Mouse (Mus musculus) forebrain, embryonic 11.5 days (tissue): ENCODE data around the gene Nr5a2. TPM values are rescaled to one million over a fixed set of nuclear protein-coding genes. Genes with fewer than 3 reads are reported as not detected.

Experiments used
- ATAC-seq: fragments of 200-750 bp; cut with Nextera tagmentation; replicated peaks from 2 replicates; pipeline ENCODE4 v1.8.0; 2017; ENCODE audit warnings: moderate TSS enrichment; ENCODE audit not compliant: low FRiP score
- DNase-seq: peaks from one replicate; pipeline ENCODE4 v3.0.0-alpha.2; 2017; ENCODE audit warnings: low spot score
- H3K27ac ChIP-seq: fragments of 300-500 bp; sonication (generic); 2 replicates; pipeline ENCODE4 v1.5.1; 2014; ENCODE audit warnings: low read depth, low read length
- H3K27me3 ChIP-seq: fragments of 300-500 bp; sonication (generic); 2 replicates; pipeline ENCODE4 v1.6.1; 2014; ENCODE audit warnings: mild to moderate bottlenecking, low read length, mixed read lengths; ENCODE audit not compliant: control insufficient read depth, insufficient read depth
- H3K36me3 ChIP-seq: fragments of 300-500 bp; sonication (generic); 2 replicates; pipeline ENCODE4 v1.6.1; 2014; ENCODE audit warnings: mild to moderate bottlenecking, low read length, moderate library complexity, mixed read lengths; ENCODE audit not compliant: control insufficient read depth, insufficient read depth
- H3K4me1 ChIP-seq: fragments of 300-500 bp; sonication (generic); replicated peaks from 2 replicates; pipeline ENCODE4 v1.6.1; 2014; ENCODE audit warnings: low read length, mixed read lengths; ENCODE audit not compliant: control insufficient read depth, insufficient read depth
- H3K4me2 ChIP-seq: fragments of 300-500 bp; sonication (generic); 2 replicates; pipeline ENCODE4 v1.6.1; 2014; ENCODE audit warnings: low read depth, mild to moderate bottlenecking, low read length, moderate library complexity, mixed read lengths; ENCODE audit not compliant: severe bottlenecking
- H3K4me3 ChIP-seq: fragments of 300-500 bp; sonication (generic); 2 replicates; pipeline ENCODE4 v1.5.1; 2014; ENCODE audit warnings: low read depth, low read length
- H3K9ac ChIP-seq: fragments of 300-500 bp; sonication (generic); 2 replicates; pipeline ENCODE4 v1.6.1; 2014; ENCODE audit warnings: low read length
- H3K9me3 ChIP-seq: fragments of 300-500 bp; sonication (generic); 2 replicates; pipeline ENCODE4 v1.6.1; 2016; ENCODE audit warnings: low read length, mixed read lengths; ENCODE audit not compliant: control insufficient read depth
- WGBS: fragments of 180-500 bp; shearing (Covaris S2); extraction: QIAGEN DNeasy Blood & Tissue Kit; methylation state at CpG from one replicate; pipeline ENCODE4 v1.1.7; 2014; 5-methylcytosine and 5-hydroxymethylcytosine counted together
- polyA plus RNA-seq: library from polyadenylated mRNA; unstranded; fragments of >200 nt; fragmentation: Nextera tagmentation; extraction: Ambion mirVana; gene quantifications from 2 replicates; pipeline ENCODE4 v1.2.1, GENCODE M21; 2014

The Nr5a2 gene
- 0.08 and 0.33 TPM in 2 replicates for polyA plus RNA-seq

DNA sequence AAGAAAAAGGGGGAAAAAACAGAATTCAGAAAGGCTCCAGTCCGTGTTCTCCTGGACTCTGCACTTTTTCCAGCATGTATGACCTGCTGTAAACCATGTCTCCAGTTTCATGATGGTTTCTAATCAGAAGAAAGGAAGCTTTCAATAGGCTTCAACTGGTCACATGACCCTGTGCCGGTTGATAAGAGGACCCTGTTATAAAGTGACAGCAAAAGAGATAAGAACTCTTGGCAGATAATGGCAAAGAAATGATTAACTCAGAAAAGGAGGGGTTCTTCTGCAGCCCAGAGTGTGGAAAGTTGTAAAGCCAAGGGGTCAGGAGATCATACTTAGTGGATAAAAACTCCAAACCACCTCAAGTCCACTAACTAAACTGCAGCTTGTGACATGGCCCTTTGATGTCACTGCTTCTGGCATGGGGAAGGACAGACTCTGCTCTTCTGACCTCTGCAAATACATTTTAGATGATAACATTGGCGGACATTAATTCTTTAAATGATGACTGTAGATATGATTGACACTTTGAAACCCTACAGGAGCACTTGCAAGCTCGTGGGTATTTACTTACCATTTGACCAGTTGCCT lies at the start of gene Nr5a2:
Gene Nr5a2 (minus strand): TSS at position 21 of the 585 bp plus-strand sequence.
- H3K9me3 ChIP-seq = no peaks in the 10 kb centered on the region
- H3K9ac ChIP-seq = no peak within 1 kb of the TSS
- 0 out of 2 replicates have a peak, but pooled peaks cover 4% of the 10 kb centered on the region for H3K4me1 ChIP-seq
- no peak for ATAC-seq
- 73% methylated on average over 4 of the region's 4 CpGs for WGBS
- H3K27me3 ChIP-seq = peaks cover 24% of the 10 kb centered on the region
- H3K36me3 ChIP-seq = no peaks in the 10 kb centered on the region
- H3K27ac ChIP-seq = no peak within 1 kb of the TSS
- no peak within 1 kb of the TSS for H3K4me2 ChIP-seq
- H3K4me3 ChIP-seq = no peak within 1 kb of the TSS
- DNase-seq = no peak

DNA sequence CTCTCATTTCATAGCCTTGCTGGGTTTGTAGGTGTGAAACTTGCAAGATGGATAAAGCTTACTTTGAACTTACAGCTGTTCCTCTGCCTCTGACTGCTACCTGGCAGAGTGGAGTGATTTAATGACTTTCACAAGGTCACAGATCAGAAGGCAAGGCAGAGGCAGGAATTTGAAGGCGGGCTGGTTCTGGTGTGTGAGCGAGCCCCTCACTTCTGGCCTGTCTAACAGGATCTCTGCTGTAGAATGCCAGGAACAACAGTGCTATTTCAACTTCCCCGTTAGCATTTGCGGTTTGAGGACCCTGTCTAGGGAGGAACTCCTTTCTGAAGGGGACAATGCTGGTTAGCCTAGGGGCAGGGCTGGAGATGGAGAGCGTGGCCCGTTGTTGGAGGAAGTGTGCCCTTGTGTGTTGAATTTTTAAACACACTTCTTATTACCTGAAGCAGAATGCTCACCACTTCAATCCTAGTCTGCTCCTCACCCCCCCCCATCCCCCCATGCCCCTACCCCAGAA lies 48.5 kb upstream of the Nr5a2 start:
- ATAC-seq = no peak
- no peak for DNase-seq
- Histone ChIP-seq H3K4me1 (no peaks in the 10 kb centered on the region), H3K36me3 (no peaks in the 10 kb centered on the region), H3K9me3 (no peaks in the 10 kb centered on the region), H3K4me2 (no peak overlapping the region), H3K27me3 (no peaks in the 10 kb centered on the region), H3K9ac (no peak overlapping the region), H3K27ac (no peak overlapping the region), H3K4me3 (no peak overlapping the region)
- 83% methylated on average over 6 of the region's 6 CpGs for WGBS

DNA sequence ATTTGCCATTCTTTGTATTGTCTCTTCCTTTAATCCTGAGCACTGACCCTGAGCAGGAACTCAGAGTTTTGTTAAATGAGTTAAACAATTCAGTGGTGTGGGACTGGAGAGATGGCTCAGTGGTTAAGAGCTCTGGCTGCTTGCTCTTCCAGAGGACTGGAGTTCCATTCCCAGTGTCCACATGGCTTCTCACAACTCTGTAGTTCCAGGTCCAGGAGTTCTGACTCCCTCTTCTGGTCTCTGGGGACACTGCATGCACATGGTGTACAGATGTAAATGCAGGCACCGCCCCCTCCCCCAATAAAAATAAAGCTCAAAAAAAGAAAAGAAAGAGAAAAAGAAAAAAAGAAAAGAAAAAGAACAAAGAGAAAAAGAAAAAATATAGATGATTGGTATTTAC lies 43.6 kb upstream of the Nr5a2 start:
- no peak overlapping the region for H3K9ac ChIP-seq
- DNase-seq (no peak), ATAC-seq (no peak)
- no peak overlapping the region for H3K27ac ChIP-seq
- no peak overlapping the region for H3K4me3 ChIP-seq
- H3K4me2 ChIP-seq = no peak overlapping the region
- H3K9me3 ChIP-seq = no peaks in the 10 kb centered on the region
- no peaks in the 10 kb centered on the region for H3K27me3 ChIP-seq
- H3K4me1 ChIP-seq = no peaks in the 10 kb centered on the region
- no peaks in the 10 kb centered on the region for H3K36me3 ChIP-seq
- 84% methylated on average over 1 of the region's 1 CpGs for WGBS

DNA sequence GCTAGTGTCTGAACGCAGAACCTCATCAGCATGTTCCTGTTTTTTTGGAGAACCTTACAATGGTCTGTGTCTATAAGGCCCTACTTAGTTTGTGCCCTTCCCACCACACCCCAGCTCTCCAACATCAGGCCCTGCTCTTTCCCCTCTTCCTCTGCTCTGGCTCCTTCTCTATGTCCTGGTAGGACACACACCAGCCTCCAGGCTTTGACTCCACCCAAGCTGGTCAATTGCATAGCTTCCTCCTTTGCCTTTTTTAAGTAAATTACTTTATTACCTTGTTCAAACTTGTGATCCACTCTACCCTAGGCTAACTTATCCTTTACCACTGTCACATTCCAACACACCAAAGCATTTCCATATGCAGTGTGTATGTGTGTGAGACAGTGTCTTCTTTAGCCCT lies 42.9 kb upstream of the Nr5a2 start:
- H3K4me2 ChIP-seq = no peak overlapping the region
- DNase-seq = no peak
- no peak overlapping the region for H3K4me3 ChIP-seq
- H3K27me3 ChIP-seq = no peaks in the 10 kb centered on the region
- H3K9me3 ChIP-seq = no peaks in the 10 kb centered on the region
- WGBS = 94% methylated on average over 1 of the region's 1 CpGs
- no peak for ATAC-seq
- no peak overlapping the region for H3K9ac ChIP-seq
- no peaks in the 10 kb centered on the region for H3K4me1 ChIP-seq
- no peak overlapping the region for H3K27ac ChIP-seq
- H3K36me3 ChIP-seq = no peaks in the 10 kb centered on the region

DNA sequence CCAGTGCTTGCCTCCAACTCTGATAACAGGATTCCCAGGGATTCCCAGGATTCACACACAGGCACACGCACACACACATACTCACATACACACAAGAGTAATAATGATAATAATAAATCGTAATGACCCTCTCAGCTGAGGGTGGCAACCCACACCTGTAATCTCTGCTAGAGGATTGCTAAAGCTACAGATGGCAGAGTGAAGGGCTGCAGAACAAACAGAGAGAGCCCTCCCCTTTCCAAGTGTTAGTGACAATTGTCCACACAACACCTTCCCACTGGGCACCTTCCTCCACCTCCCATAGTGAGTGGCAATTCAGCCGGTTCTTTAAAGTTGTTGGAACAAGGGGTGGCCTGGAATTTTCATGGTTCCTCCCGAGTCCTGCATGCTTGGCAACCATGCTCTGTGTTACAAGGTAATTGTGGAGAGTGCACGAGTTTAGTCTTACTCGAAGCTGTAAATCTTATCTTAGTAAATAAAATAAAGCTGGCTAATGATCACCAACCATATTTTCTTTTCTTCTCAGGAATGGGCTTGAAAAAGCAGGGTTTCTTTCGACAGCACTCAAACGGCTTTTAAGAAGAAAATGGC lies 31.6 kb upstream of the Nr5a2 start:
- Histone ChIP-seq H3K27ac (no peak overlapping the region), H3K9ac (no peak overlapping the region), H3K9me3 (no peaks in the 10 kb centered on the region), H3K4me1 (no peaks in the 10 kb centered on the region), H3K36me3 (no peaks in the 10 kb centered on the region), H3K4me2 (no peak overlapping the region), H3K27me3 (no peaks in the 10 kb centered on the region), H3K4me3 (no peak overlapping the region)
- 89% methylated on average over 8 of the region's 8 CpGs for WGBS
- no peak for DNase-seq
- ATAC-seq = no peak

DNA sequence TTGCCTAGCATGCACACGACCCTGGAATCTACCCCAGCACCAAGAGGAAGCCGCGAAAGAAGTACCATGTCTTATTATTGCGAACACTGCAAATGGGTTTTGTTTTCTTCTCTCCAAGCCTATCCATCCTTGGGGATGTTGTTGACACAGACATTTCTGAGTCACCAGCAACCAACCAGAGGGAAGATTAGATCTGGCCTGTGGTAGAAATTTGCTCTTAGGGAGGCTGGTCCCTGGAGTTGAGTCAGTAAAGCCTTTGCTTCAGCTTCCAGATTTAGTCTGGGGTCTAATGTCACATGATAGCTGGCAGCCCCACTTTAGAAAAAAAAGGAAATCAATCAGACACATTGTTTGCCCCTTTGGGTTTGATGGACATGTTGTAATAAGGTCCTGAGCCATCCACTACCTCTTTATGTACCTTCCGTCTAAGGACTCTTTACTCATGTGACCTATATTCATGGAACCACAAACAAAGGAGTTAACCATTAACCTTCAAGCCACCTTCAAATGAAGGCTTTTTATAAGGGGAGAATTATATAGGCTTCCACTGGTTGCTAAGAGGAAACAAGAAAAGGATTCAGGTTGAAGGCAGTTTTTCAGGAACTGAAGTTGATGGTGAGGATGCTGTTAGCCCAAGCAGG lies 20.1 kb upstream of the Nr5a2 start:
- no peaks in the 10 kb centered on the region for H3K27me3 ChIP-seq
- H3K4me1 ChIP-seq = no peaks in the 10 kb centered on the region
- no peak overlapping the region for H3K4me2 ChIP-seq
- H3K9ac ChIP-seq = no peak overlapping the region
- no peaks in the 10 kb centered on the region for H3K36me3 ChIP-seq
- DNase-seq = no peak
- H3K27ac ChIP-seq = no peak overlapping the region
- no peak for ATAC-seq
- H3K4me3 ChIP-seq = no peak overlapping the region
- 89% methylated on average over 5 of the region's 5 CpGs for WGBS
- H3K9me3 ChIP-seq = no peaks in the 10 kb centered on the region

DNA sequence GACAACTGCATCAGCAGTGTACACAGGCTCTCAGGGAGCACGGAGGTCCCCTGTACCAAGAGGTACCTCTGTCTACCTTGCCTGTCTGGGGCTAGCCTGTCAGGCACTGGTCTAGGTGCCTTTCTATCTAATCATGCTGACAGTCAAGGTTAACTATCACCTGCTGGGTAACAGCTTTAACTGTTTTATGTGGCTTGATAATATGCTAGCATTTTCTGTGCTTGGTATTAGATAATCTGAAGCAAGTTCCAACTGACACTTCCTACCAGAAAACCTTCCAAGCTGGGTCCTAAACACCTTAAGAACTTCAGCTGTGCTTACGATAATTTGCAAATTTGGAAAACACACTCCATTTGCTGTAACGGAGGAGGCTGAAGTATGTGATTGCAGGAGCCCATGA lies 17.6 kb upstream of the Nr5a2 start:
- no peaks in the 10 kb centered on the region for H3K27me3 ChIP-seq
- no peak overlapping the region for H3K4me3 ChIP-seq
- no peaks in the 10 kb centered on the region for H3K4me1 ChIP-seq
- H3K36me3 ChIP-seq = no peaks in the 10 kb centered on the region
- DNase-seq (no peak), ATAC-seq (no peak)
- WGBS = 88% methylated on average over 3 of the region's 3 CpGs
- H3K9me3 ChIP-seq = no peaks in the 10 kb centered on the region
- H3K4me2 ChIP-seq = no peak overlapping the region
- no peak overlapping the region for H3K9ac ChIP-seq
- H3K27ac ChIP-seq = no peak overlapping the region

DNA sequence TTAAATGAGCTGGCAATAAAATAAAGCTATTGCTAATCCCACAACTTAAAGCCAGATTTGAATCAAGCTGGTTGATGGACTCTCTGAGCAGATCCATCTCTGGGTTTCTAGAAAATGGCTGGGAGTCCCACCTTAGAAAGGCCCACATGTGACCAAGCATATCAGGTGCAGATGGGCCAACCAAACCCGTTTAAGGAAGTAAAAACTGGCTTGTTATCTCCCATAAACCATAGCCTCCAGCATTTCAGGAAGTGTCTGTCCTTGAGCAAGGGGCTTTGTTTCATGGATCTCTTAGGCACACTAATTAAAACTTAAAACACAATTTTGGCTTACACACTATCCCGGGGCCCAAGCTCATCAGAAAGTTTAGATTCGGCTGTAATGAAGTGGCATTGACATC lies 13.8 kb upstream of the Nr5a2 start:
- no peak overlapping the region for H3K4me3 ChIP-seq
- WGBS = 79% methylated on average over 3 of the region's 3 CpGs
- DNase-seq (no peak), ATAC-seq (no peak)
- H3K9ac ChIP-seq = no peak overlapping the region
- no peak overlapping the region for H3K27ac ChIP-seq
- H3K4me2 ChIP-seq = no peak overlapping the region
- no peaks in the 10 kb centered on the region for H3K36me3 ChIP-seq
- no peaks in the 10 kb centered on the region for H3K4me1 ChIP-seq
- no peaks in the 10 kb centered on the region for H3K27me3 ChIP-seq
- H3K9me3 ChIP-seq = no peaks in the 10 kb centered on the region
